Mouse (Mus musculus): ENCODE results near the gene Nradd.

DNA sequence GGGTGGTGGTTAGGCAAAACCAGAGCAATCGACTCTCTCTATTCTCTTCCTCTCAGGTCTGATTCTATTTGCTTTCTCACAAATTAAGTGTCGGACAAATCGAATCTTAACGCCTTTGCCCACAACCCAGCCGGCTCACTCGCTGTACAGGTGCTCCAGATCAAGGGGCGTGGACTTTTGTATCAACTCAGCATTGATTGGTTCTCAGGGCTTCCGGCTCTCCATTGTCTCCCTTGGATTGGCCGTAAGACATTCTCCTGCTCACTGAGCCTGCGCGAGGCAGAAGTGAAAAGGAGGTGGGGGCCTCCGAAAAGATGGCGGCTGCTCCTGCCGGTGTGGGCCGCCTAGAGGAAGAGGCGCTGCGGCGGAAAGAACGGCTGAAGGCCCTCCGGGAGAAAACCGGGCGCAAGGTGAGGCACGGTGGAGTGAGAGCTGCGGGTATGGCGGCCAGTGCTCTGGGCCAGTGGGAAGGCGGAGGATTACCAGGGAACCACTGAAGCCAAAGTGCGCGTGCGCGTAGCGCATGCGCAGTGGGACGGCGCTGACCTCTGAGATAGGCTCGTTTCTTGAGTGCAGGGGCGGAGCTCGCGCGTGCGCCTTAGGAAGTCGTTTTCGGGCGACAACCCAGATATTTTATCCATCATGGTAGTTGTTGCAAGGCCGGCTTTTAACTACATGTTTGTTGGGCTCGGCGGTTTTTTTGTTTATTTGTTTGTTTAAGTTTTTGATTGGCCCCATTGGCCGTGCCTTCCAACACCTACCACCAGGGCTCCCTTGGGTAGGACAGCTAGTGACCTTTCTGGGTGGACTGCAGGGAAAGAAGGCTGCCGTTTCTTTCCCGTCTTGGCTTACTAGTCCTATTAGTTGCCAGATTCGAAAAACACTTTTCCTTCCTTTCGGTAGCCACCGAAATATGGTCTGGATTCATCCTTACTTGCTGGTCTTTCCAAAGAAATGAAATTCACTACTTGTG lies 32.3 kb upstream of the Nradd start, which contains the start of gene Ccdc12:
- TF ChIP-seq EP300 (IDR thresholded peaks at IDR 0.05; ENCODE audit: low read depth) = peak; percentile 44; the same call in 1 of the 2 replicates
- peak; percentile 21; the same call in 1 of the 2 replicates for TF ChIP-seq CTCF (IDR thresholded peaks at IDR 0.05; ENCODE audit: low read depth)
